Mouse (Mus musculus): Measurements from ENCODE around the gene Trim63. TPM values are rescaled to one million over a fixed set of nuclear protein-coding genes. Genes with fewer than 3 reads are reported as not detected.
"Not testable (repeated sequence)": the region's sequence is repeated elsewhere in the genome, so short reads cannot be mapped to it uniquely, and the experiment has no call there.

Gene Trim63
- 0.13 and 0.33 TPM in 2 replicates for polyA plus RNA-seq (2012; rRNA removed)

DNA sequence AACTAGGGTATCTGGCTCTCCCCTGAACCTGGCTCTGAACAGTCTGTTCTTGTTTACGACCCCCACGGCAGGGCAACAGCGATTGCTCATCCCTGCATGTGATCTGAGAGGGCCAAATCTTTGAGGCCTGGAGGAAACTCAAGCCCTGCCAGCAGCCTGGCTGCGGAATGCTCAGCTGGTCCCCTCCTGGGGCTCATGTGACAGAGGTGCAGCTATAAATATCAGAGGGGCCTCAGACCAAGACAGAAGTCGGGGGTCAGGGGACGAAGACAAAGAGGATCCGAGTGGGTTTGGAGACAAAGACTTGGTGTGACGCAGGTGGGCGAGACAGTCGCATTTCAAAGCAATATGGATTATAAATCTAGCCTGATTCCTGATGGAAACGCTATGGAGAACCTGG lies at the start of gene Trim63:
Gene Trim63, plus strand, starts transcription at position 245 of the 400 bp plus-strand sequence.
- no peak for TF ChIP-seq CTCF (IDR thresholded peaks at IDR 0.05; ENCODE audit: borderline replicate concordance, extremely low read depth, insufficient read depth, insufficient read length)
- TF ChIP-seq POLR2A (IDR thresholded peaks at IDR 0.05; ENCODE audit: borderline replicate concordance, extremely low read depth, insufficient read depth, insufficient read length, poor library complexity, severe bottlenecking) = no peak
- no peak for DNase-seq (ENCODE audit: low read depth)

DNA sequence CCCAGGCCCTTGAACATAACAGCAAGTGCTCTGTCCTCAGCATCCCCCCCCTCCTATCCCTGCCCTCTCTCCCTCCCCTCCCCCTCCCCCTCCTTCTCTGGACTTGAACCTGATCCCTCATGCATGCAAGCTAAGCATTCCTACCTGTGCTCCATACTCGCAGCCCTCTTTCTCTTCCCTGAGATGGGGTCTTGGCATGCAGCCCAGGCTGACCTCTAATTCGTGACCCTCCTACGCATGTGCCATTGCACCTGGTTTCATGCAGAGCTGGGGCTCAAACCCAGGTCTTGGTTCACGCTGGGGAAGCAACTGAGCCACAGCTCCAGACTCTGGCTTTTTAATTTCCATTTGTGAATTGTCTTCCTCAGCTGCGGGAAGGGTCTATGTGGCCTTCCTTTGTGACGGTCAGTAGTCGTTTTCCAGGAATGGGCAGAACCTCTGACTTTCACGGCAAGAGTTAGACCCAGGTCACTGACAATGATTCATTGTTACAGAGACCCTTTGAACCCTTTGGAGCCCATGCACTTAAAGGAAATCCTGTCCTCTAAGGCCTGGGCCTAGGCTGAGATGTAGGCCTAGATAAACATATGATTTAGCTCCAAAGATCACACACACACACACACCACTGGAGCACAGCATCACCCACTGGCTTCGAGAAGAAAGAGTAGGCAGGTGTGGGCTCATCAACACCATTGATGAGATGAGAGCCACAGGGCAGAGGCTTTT lies 48.9 kb upstream of the Trim63 start:
- no peak for TF ChIP-seq POLR2A (IDR thresholded peaks at IDR 0.05; ENCODE audit: borderline replicate concordance, extremely low read depth, insufficient read depth, insufficient read length, poor library complexity, severe bottlenecking)
- no peak for TF ChIP-seq CTCF (IDR thresholded peaks at IDR 0.05; ENCODE audit: borderline replicate concordance, extremely low read depth, insufficient read depth, insufficient read length)
- DNase-seq (ENCODE audit: low read depth) = no peak

DNA sequence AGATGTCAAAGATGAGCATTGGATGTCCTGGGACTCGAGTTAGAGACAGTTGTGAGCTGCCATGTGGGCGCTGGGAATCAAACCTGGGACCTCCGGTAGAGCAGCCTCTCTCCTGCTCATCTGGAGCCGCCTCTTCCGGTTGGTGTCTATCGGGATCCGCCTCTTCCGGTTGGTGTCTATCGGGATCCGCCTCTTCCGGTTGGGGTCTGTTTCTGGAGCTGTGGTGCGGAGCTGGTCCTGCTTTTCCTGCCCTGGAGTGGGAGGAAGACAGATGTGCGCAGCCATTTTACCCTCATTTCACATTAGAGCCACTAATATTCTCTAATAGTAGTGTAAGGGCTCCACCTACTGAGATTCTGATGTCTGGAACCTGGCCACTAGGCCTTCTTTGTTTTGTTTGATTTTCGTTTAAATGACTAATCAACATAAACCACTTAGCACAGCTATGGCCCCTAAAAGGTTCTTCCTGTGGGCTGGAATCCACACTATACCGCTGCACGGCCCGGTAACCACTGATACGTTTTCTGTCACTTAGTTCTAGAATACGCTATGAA lies 46.7 kb upstream of the Trim63 start:
- no peak for TF ChIP-seq CTCF (IDR thresholded peaks at IDR 0.05; ENCODE audit: borderline replicate concordance, extremely low read depth, insufficient read depth, insufficient read length)
- TF ChIP-seq POLR2A (IDR thresholded peaks at IDR 0.05; ENCODE audit: borderline replicate concordance, extremely low read depth, insufficient read depth, insufficient read length, poor library complexity, severe bottlenecking) = no peak
- DNase-seq (ENCODE audit: low read depth) = no peak

DNA sequence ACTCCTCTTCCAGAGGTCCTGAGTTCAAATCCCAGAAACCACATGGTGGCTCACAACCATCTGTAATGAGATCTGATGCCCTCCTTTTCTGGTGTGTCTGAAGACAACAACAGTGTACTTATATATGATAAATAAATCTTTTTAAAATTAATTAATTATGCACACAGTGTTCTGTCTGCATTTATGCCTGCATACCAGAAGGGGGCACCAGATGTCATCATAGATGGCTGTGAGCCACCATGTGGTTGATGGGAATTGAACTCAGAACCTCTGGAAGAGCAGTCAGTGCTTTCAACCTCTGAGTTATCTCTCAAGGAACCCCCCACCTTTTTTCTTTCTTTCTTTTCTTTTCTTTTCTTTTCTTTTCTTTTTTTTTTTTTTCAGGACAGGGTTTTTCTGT lies 45.3 kb upstream of the Trim63 start:
- not testable (repeated sequence) for DNase-seq (ENCODE audit: low read depth)

DNA sequence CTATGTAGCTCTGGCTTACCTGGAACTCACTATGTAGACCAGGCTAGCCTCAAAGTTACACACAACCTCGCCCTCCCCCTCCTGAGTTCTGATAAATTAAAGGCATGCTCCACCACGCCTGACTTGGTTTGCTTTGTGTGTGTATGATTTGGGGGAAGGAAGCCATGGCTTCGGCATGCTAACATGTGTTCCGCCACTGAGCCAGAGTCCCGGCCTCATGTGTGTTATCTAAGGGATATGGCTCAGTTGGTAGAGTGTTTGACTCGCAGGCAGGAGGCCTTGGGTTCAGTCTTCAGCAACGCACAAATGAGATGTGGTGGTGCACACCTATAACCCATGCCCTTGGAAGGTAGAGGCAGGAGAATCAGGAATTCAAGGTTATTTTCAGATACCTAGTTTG lies 42.9 kb upstream of the Trim63 start:
- DNase-seq (ENCODE audit: low read depth) = no peak
- TF ChIP-seq POLR2A (IDR thresholded peaks at IDR 0.05; ENCODE audit: borderline replicate concordance, extremely low read depth, insufficient read depth, insufficient read length, poor library complexity, severe bottlenecking) (no peak), CTCF (IDR thresholded peaks at IDR 0.05; ENCODE audit: borderline replicate concordance, extremely low read depth, insufficient read depth, insufficient read length) (no peak)

DNA sequence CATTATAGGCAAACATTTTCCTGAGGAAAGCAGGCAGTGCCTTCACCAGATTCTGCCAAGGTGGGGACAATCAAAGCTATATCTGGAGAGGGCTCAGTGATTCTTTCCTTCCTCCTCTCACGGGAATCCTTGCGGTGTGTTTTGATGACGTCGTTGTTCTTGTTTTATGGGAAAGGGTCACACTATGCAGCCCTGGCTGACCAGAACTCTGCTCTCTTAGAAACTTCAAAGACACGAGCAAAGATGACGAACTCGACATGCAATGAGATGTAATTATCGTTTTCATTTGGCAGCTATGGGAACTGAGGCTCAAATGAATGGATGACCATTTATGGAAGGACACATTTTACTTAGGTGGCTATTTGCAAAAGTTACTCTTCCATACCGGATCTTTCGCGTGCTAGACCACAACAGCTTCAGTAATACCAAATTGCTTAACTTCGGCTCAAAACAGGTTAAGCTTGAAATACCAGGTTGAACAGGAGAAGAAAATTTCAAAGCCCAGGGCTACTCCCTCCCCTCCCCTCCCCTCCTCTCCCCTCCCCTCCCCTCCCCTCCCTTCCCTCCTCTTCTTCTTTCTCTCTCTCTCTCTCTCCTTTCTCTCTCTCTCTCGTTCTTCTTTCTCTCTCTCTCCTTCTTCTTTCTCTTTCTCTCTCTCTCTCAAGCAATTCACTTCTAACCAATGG lies 42.0 kb upstream of the Trim63 start:
- DNase-seq (ENCODE audit: low read depth) = no peak
- TF ChIP-seq POLR2A (IDR thresholded peaks at IDR 0.05; ENCODE audit: borderline replicate concordance, extremely low read depth, insufficient read depth, insufficient read length, poor library complexity, severe bottlenecking) = no peak
- no peak for TF ChIP-seq CTCF (IDR thresholded peaks at IDR 0.05; ENCODE audit: borderline replicate concordance, extremely low read depth, insufficient read depth, insufficient read length)

DNA sequence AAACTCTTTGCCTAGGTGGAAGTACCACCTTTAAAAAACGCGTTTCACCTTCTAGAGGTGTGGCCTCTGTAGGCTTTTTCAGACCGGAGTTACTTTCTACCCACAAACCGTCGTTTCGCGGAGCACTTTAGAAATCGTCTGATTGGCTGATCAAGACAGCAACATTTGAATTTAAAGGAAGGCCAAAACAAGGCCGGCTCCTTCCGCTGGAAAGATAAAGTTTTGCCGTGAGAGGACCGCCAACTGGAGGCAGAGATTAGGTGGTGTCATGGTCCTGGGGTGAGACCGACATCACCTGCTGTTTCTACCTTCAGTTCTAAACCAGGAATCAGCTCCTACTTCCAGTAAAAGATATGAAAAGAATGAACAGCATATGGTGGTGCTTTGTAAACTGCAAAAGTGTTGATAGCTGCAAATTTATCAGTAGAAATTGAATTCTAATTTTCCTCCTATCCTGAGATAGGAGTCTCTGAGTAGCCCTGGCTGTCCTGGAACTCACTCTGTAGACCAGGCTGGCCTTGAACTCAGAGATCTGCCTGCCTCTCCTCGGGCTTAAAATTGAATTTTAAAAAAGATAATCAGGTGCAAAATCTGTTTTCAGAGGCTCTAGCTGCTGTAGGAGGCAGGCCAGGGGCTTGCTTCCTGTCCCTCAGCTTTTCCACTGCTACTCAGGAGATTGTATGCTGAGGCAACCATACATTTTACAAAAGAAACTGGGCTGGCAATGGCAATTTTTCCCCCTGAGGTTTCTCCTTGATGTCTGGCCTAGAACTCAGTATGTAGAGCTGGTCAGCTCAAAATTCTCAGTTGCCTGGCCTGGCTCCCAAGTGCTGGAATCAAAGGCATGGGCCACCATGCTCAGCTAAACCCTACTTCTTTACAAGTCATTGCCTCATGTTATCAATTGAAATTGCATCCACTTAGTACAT lies 41.2 kb upstream of the Trim63 start:
- DNase-seq (ENCODE audit: low read depth) = no peak

DNA sequence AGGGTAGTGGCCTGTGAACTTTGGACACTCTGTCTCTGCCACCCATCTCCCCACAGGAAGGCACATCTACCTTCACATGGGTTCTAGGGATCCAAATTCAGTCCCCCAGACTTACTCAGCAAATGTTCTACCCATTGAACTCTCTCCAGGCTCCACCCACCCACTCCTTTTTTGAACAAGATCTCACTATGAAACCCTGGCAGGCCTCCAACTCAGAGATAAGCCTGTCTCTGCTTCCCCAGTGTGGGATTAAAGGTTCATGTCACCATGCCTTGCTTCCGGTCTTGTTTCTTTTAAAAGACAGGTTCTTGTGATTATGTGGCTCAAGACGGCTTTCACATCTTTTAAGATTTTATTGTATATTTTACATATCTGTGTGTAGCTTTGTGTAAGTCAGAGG lies 30.0 kb upstream of the Trim63 start:
- TF ChIP-seq CTCF (IDR thresholded peaks at IDR 0.05; ENCODE audit: borderline replicate concordance, extremely low read depth, insufficient read depth, insufficient read length) (no peak), POLR2A (IDR thresholded peaks at IDR 0.05; ENCODE audit: borderline replicate concordance, extremely low read depth, insufficient read depth, insufficient read length, poor library complexity, severe bottlenecking) (no peak)

More for the DNA sequence above, 41.2 kb upstream of the Trim63 start:
- no peak for TF ChIP-seq CTCF (IDR thresholded peaks at IDR 0.05; ENCODE audit: borderline replicate concordance, extremely low read depth, insufficient read depth, insufficient read length)
- no peak for TF ChIP-seq POLR2A (IDR thresholded peaks at IDR 0.05; ENCODE audit: borderline replicate concordance, extremely low read depth, insufficient read depth, insufficient read length, poor library complexity, severe bottlenecking)

DNA sequence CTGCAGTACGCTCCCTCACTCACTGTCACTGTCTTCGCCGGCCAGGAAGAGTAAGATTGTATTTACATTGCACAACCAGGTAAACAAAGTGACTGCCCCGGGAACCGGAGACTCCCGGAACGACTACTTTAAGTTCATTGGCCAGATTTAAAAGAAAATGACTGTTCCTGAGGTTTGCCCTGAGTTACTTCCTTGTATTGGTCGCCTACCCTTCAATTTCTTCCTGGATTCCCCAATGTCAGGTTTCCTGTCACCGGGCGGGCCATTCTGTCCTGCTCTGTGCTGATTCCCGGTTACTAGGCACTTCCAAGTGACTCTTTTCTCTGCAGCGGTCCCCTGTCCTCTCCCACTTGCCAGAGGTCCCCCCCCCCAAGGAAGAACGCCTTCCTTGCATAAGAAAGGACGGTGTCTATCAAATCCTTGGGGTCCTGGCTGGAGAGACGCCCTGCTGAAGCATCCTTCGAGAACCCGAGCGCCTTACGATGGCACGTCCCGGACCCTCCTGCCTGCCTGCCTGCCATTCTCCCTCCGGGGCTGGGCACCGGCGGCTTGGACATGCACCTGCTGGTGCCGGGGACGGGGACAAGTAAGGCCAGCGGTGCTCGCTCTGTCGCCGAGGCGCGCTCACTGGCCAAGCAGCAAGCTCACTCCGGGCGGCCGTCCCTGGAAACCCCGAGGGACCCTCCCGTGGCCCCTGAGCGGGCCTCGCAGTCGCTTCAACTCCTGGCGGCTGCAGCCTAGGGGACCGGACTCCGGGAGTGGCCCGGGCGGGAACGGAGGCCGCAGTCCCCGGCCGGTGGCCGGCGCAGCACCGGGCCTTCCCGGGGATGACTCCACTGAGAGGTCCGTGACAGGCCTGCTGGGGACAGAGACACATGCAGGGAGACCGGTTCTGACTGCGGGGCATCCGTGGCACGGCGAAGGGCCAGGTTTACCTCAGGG lies 28.4 kb upstream of the Trim63 start:
- TF ChIP-seq CTCF (IDR thresholded peaks at IDR 0.05; ENCODE audit: borderline replicate concordance, extremely low read depth, insufficient read depth, insufficient read length) (no peak), POLR2A (IDR thresholded peaks at IDR 0.05; ENCODE audit: borderline replicate concordance, extremely low read depth, insufficient read depth, insufficient read length, poor library complexity, severe bottlenecking) (no peak)

More for the DNA sequence above, 30.0 kb upstream of the Trim63 start:
- no peak for DNase-seq (ENCODE audit: low read depth)

DNA sequence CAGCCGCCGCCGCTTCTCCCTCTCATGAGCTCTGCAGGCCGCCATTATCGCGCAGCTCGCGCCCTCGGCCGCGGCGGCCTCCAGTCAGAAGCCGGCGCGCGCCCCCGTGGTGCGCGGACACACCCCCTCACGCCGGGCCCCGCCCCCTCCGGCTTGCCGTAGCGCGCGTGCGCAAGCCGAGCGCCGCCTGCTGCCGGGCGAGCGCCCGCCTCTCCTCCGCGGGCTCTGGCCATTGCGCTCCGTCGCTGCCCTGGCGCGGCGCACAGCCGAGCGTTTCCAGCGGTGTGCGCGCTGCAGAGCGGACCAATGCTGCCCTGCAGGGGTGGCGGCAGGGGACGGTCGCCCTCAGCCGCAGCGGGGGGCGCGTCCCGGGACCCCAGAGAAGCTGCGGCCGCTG lies 27.8 kb upstream of the Trim63 start:
- peak; percentile 97 for DNase-seq (ENCODE audit: low read depth)

More for the DNA sequence above, 28.4 kb upstream of the Trim63 start:
- no peak for DNase-seq (ENCODE audit: low read depth)

More for the DNA sequence above, 27.8 kb upstream of the Trim63 start:
- TF ChIP-seq POLR2A (IDR thresholded peaks at IDR 0.05; ENCODE audit: borderline replicate concordance, extremely low read depth, insufficient read depth, insufficient read length, poor library complexity, severe bottlenecking) = peak; percentile 97
- peak; percentile 22; the same call in 1 of the 2 replicates for TF ChIP-seq CTCF (IDR thresholded peaks at IDR 0.05; ENCODE audit: borderline replicate concordance, extremely low read depth, insufficient read depth, insufficient read length)
